Mouse (Mus musculus) forebrain, embryonic 15.5 days (tissue): ENCODE measurements around the gene Gm10181. TPM values are rescaled to one million over a fixed set of nuclear protein-coding genes. Genes with fewer than 3 reads are reported as not detected.
"Not testable (repeated sequence)": the region's sequence is repeated elsewhere in the genome, so short reads cannot be mapped to it uniquely, and the experiment has no call there.

Experiments used
- ATAC-seq: fragments of 200-750 bp; cut with Nextera tagmentation; replicated peaks from 2 replicates; pipeline ENCODE4 v1.8.0; 2017; ENCODE audit warnings: mild to moderate bottlenecking, moderate TSS enrichment, moderate library complexity
- H3K27ac ChIP-seq: fragments of 300-500 bp; sonication (generic); replicated peaks from 2 replicates; pipeline ENCODE4 v1.5.1; 2015; ENCODE audit warnings: mild to moderate bottlenecking, inconsistent platforms
- H3K27me3 ChIP-seq: fragments of 300-500 bp; sonication (generic); 2 replicates; pipeline ENCODE4 v1.6.1; 2015; ENCODE audit warnings: inconsistent platforms
- H3K36me3 ChIP-seq: fragments of 300-500 bp; sonication (generic); 2 replicates; pipeline ENCODE4 v1.6.1; 2015; ENCODE audit warnings: mild to moderate bottlenecking, inconsistent platforms
- H3K4me1 ChIP-seq: fragments of 300-500 bp; sonication (generic); 2 replicates; pipeline ENCODE4 v1.6.1; 2015; ENCODE audit warnings: inconsistent platforms
- H3K4me2 ChIP-seq: fragments of 300-500 bp; sonication (generic); replicated peaks from 2 replicates; pipeline ENCODE4 v1.6.1; 2015; ENCODE audit warnings: mild to moderate bottlenecking, inconsistent platforms
- H3K4me3 ChIP-seq: fragments of 300-500 bp; sonication (generic); 2 replicates; pipeline ENCODE4 v1.5.1; 2015; ENCODE audit warnings: mild to moderate bottlenecking, inconsistent platforms
- H3K9ac ChIP-seq: fragments of 300-500 bp; sonication (generic); replicated peaks from 2 replicates; pipeline ENCODE4 v1.6.1; 2015; ENCODE audit warnings: mild to moderate bottlenecking, inconsistent platforms
- H3K9me3 ChIP-seq: fragments of 300-500 bp; sonication (generic); 2 replicates; pipeline ENCODE4 v1.6.1; 2016; ENCODE audit warnings: inconsistent platforms
- WGBS: fragments of 180-500 bp; shearing (Covaris S2); methylation state at CpG from one replicate; pipeline ENCODE4 v1.1.7; 2015; ENCODE audit warnings: mixed read lengths; 5-methylcytosine and 5-hydroxymethylcytosine counted together
- polyA plus RNA-seq: library from polyadenylated mRNA; unstranded; fragments of >200 nt; fragmentation: Nextera tagmentation; extraction: Ambion mirVana; gene quantifications from 2 replicates; pipeline ENCODE4 v1.2.1, GENCODE M21; 2015

Gm10181 gene
- polyA plus RNA-seq, 1 experiment from 2014 or later: not detected

DNA sequence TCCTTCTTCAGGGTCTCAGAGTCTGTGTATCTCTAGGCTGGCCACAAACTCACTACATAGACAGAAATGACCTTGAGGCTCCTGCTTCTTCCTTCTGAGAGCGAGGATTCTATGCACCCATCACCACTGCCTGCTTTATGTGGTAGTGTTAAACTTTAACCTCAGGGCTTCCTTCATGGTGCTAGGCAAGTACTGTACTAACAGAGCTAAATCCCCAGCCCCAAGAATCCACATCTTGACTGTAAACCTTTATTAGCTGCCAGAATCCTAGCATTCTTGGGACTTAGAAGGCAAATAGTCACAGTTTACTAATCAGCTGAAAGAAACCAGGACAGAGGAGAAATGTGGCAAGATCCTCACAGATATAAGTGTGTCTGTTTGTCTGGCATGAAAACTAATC is 1.6 kb downstream of the Gm10181 start:
- ATAC-seq: no peak
- WGBS: 57% methylated on average over 1 of the region's 1 CpGs
- Histone ChIP-seq H3K27ac (no peak overlapping the region), H3K9me3 (no peaks in the 10 kb centered on the region), H3K36me3 (no peaks in the 10 kb centered on the region), H3K4me2 (no peak overlapping the region), H3K27me3 (no peaks in the 10 kb centered on the region), H3K9ac (no peak overlapping the region), H3K4me1 (no peaks in the 10 kb centered on the region), H3K4me3 (no peak overlapping the region)

DNA sequence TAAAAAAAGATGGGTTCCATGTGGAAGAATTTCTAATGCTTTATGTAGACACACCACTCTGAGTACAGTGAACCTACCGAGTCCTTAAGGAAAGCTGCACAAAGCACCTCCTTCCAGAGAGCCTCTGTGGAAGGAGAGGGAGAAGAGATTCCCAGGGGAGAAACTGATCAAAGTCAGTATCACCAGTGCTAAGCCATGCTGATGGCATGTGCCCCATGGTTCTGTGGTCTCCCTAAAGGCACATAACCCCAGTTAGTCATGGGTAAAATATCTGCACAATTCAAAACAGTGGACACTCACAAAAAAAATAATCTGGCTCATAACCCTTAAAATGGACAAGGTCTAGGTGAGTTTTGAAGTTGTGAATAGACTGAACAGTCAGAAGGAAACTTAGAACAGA is 13.7 kb downstream of the Gm10181 start:
- no peak overlapping the region for H3K27ac ChIP-seq
- H3K9ac ChIP-seq: no peak overlapping the region
- no peak overlapping the region for H3K4me2 ChIP-seq
- no peaks in the 10 kb centered on the region for H3K27me3 ChIP-seq
- no peak for ATAC-seq
- WGBS: 94% methylated on average over 1 of the region's 1 CpGs
- no peaks in the 10 kb centered on the region for H3K9me3 ChIP-seq
- no peak overlapping the region for H3K4me3 ChIP-seq
- H3K36me3 ChIP-seq: peaks cover 27% of the 10 kb centered on the region; the same call in 1 of the 2 replicates
- H3K4me1 ChIP-seq: no peaks in the 10 kb centered on the region

DNA sequence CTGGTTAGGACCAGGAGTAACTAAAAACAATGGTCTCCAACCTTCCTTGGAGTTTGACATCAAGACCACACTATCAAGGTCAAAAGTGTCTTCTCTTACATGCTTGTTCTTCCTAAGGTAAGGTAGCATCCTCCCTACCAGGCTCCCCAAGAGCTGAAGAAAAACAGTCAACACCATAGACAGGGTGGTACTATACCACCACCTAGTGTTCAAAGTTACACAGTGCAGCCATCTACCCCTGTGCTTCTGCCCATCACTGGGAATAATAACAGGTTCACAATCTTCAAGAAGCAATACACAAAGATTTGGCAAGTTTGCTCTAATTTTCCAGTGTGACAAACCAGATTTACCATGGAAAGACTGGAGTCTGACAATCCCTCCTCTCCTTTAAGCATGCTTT is 15.4 kb downstream of the Gm10181 start:
- Histone ChIP-seq H3K4me3 (no peak overlapping the region), H3K36me3 (peaks cover 36% of the 10 kb centered on the region), H3K27ac (no peak overlapping the region), H3K9ac (no peak overlapping the region), H3K27me3 (no peaks in the 10 kb centered on the region), H3K9me3 (no peaks in the 10 kb centered on the region), H3K4me1 (no peaks in the 10 kb centered on the region), H3K4me2 (no peak overlapping the region)
- ATAC-seq: peak; percentile 74

DNA sequence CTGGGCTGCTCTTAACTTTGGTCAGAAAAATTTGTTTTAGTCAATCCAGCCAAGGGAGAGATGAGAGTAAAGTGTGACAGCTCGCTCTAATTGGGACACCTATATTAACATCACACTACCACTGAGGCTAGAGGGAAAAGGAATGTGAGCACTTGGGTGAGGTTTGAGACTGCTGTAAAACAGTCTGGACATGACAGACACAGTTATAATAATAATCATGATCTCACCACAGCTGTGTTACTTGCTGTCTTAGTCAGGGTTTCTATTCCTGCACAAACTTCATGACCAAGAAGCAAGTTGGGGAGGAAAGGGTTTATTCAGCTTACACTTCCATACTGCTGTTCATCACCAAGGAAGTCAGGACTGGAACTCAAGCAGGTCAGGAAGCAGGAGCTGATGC is 34.4 kb downstream of the Gm10181 start:
- 94% methylated on average over 1 of the region's 1 CpGs for WGBS
- H3K36me3 ChIP-seq: peaks cover 47% of the 10 kb centered on the region
- not testable (repeated sequence) for H3K4me1 ChIP-seq, ATAC-seq, H3K9ac ChIP-seq, H3K4me3 ChIP-seq, H3K27me3 ChIP-seq, H3K27ac ChIP-seq, H3K9me3 ChIP-seq, H3K4me2 ChIP-seq

DNA sequence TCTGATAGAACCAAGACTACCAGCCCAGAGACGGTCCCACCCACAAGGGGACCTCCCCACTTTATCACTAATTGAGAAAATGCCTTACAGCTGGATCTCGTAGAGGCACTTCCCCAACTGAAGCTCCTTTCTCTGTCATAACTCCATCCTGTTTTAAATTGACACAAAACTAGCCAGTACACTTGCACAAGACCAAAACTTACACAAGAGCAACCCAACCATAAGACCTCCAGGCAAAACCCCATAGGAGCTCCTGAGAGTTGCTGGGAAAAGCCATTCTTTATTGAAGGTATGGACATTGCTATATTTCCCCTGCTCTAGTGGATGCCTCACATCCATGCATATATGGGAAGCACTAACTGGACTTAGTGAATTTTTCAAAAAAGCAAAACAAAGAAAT is 34.8 kb downstream of the Gm10181 start:
- Histone ChIP-seq H3K4me3 (no peak overlapping the region), H3K9me3 (no peaks in the 10 kb centered on the region), H3K27ac (no peak overlapping the region), H3K9ac (no peak overlapping the region), H3K36me3 (peaks cover 44% of the 10 kb centered on the region), H3K4me2 (no peak overlapping the region), H3K27me3 (no peaks in the 10 kb centered on the region), H3K4me1 (no peaks in the 10 kb centered on the region)
- ATAC-seq: no peak
- 91% methylated on average over 2 of the region's 2 CpGs for WGBS

DNA sequence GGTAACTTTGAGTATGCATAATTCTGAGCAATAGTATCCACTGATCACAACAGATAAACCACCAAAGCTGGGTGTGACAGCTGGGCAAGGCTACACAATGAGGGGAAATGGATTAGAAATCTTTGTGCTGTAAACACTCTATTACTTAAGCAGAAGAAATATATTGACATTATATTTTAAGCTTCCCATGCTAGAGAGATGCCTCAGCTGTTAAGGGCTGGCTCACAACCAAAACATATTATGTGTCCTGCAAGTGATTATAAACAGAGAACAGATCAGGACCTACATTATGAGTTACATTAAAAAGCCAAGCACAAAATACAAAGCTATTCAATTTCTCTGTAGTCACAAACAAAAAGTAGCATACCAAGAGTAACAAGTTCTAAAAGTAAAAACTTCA is 43.0 kb downstream of the Gm10181 start:
- ATAC-seq: no peak
- H3K36me3 ChIP-seq: no peaks in the 10 kb centered on the region

DNA sequence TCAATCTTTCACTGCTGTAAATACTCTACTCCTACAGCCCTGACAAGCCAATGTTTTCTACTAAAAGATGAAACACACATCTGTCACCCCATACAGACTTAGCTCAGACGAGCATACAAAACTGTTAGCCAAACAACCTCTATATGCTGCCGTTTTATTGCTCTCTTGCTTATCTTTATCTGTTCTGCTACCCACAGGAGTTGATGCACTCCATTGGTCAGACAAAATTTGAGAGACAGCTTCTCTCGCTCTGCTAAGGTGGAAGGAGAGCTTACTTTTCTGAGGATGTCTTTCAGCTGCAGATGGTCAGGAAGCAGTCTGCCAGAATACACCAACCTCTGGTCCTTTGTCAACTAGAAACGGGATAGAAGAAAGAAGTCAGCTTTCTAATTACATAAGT is 43.7 kb downstream of the Gm10181 start:
- Histone ChIP-seq H3K36me3 (no peaks in the 10 kb centered on the region), H3K27me3 (no peaks in the 10 kb centered on the region), H3K27ac (no peak overlapping the region), H3K9me3 (no peaks in the 10 kb centered on the region), H3K4me1 (no peaks in the 10 kb centered on the region), H3K4me2 (no peak overlapping the region), H3K9ac (no peak overlapping the region), H3K4me3 (no peak overlapping the region)
- 86% methylated on average over 4 of the region's 4 CpGs for WGBS
- no peak for ATAC-seq

More for the DNA sequence above, 43.0 kb downstream of the Gm10181 start:
- H3K9me3 ChIP-seq: no peaks in the 10 kb centered on the region
- H3K27ac ChIP-seq: no peak overlapping the region
- H3K4me3 ChIP-seq: no peak overlapping the region
- no peaks in the 10 kb centered on the region for H3K4me1 ChIP-seq
- no peak overlapping the region for H3K4me2 ChIP-seq
- H3K9ac ChIP-seq: no peak overlapping the region
- H3K27me3 ChIP-seq: no peaks in the 10 kb centered on the region

DNA sequence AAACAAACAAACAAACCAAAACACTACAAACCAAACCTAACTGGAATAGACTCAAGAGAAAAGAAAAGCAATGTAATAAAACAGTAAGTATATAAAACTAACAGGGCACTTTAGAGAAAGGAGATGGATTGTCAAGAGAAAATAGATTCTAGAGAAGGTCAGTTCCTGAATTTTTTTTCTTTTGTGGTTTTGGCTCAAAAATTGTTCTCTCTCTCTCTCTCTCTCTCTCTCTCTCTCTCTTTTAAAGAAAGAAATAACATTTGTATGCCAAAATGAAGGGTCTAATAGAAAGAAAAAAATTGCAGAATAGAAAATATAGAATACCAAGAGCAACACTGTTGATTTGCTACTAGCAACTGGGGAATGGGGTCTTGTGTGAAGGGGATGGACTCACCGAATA is 49.7 kb downstream of the Gm10181 start:
- Histone ChIP-seq H3K36me3 (no peaks in the 10 kb centered on the region), H3K4me3 (no peak overlapping the region), H3K4me2 (no peak overlapping the region), H3K9me3 (no peaks in the 10 kb centered on the region), H3K9ac (no peak overlapping the region), H3K4me1 (no peaks in the 10 kb centered on the region), H3K27me3 (no peaks in the 10 kb centered on the region), H3K27ac (no peak overlapping the region)
- ATAC-seq: no peak
- 93% methylated on average over 1 of the region's 1 CpGs for WGBS

Other genes starting within 250 kb of the Gm10181 start
- gene Herpud2, start 62.4 kb downstream of the Gm10181 start, polyA plus RNA-seq: 37.7 and 40.9 TPM in 2 replicates
- 253 and 262 TPM in 2 replicates for gene Sept7, start 163.0 kb downstream of the Gm10181 start, polyA plus RNA-seq